Mouse (Mus musculus): ENCODE measurements around the gene Anks1b. TPM values are rescaled to one million over a fixed set of nuclear protein-coding genes. Genes with fewer than 3 reads are reported as not detected.

Gene Anks1b
- polyA plus RNA-seq, 1 experiment from 2014 or later: 1.5 TPM

DNA sequence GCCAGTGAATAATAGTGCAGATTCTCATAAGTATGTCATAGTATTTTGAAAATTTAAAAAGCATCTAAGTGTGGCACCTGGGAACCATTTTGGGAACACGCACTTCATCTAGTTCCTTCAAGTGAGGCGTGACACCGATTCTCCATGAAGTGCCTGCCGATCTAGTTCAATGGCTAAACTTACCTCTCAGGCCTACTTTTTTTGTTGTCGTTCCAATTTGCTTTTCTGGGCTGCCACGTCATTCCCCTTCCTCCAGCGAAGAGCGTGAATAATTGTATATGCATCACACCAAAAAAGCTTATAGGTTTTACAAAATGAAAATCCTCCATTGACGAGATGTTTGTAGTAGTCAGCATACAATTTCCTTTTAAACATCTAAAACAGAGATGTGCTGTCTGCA is 204.6 kb downstream of the Anks1b start:
- no peak overlapping the region for H3K9ac ChIP-seq (ENCODE audit: low read length)
- 89% methylated on average over 9 of the region's 9 CpGs for WGBS
- no peaks in the 10 kb centered on the region for H3K9me3 ChIP-seq (ENCODE audit: control insufficient read depth, low read length)
- H3K4me1 ChIP-seq (replicated peaks; ENCODE audit: control insufficient read depth, insufficient read depth, low read length): no peaks in the 10 kb centered on the region
- no peak overlapping the region for H3K4me2 ChIP-seq (ENCODE audit: low read length)
- H3K27me3 ChIP-seq (replicated peaks; ENCODE audit: control insufficient read depth, insufficient read depth, low read length): no peaks in the 10 kb centered on the region
- H3K4me3 ChIP-seq (ENCODE audit: low read depth, low read length): no peak overlapping the region
- ATAC-seq (replicated peaks; ENCODE audit: low FRiP score, low TSS enrichment, low read depth) (no peak), DNase-seq (ENCODE audit: low spot score) (no peak)
- no peak overlapping the region for H3K27ac ChIP-seq (ENCODE audit: low read depth)
- H3K36me3 ChIP-seq (ENCODE audit: control insufficient read depth, insufficient read depth, low read length): no peaks in the 10 kb centered on the region

DNA sequence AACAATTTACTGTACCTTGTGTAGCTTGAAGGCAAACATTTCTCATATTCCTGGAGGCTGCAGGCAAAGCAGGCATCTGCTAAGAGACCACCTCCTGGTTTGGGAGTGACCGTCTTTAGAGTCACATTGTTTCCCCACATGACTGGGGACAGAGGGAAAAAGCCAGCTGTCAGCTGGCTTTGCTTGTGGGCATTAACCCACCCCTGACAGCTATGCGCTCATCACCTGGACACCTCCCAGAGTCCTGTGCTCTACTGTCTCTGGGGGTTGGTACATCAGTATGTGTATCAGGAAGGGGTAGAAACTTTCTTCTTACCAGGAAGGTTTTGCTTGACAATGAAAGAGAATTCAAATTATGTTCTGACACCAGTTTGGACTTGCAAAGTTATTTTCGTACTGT is 207.8 kb downstream of the Anks1b start:
- H3K36me3 ChIP-seq (ENCODE audit: control insufficient read depth, insufficient read depth, low read length): no peaks in the 10 kb centered on the region
- no peak overlapping the region for H3K4me3 ChIP-seq (ENCODE audit: low read depth, low read length)
- H3K27me3 ChIP-seq (replicated peaks; ENCODE audit: control insufficient read depth, insufficient read depth, low read length): no peaks in the 10 kb centered on the region
- H3K4me1 ChIP-seq (replicated peaks; ENCODE audit: control insufficient read depth, insufficient read depth, low read length): no peaks in the 10 kb centered on the region
- H3K9me3 ChIP-seq (ENCODE audit: control insufficient read depth, low read length): no peaks in the 10 kb centered on the region
- DNase-seq (ENCODE audit: low spot score) (no peak), ATAC-seq (replicated peaks; ENCODE audit: low FRiP score, low TSS enrichment, low read depth) (no peak)
- H3K4me2 ChIP-seq (ENCODE audit: low read length): no peak overlapping the region
- H3K9ac ChIP-seq (ENCODE audit: low read length): no peak overlapping the region
- H3K27ac ChIP-seq (ENCODE audit: low read depth): no peak overlapping the region
- 55% methylated on average over 3 of the region's 3 CpGs for WGBS

DNA sequence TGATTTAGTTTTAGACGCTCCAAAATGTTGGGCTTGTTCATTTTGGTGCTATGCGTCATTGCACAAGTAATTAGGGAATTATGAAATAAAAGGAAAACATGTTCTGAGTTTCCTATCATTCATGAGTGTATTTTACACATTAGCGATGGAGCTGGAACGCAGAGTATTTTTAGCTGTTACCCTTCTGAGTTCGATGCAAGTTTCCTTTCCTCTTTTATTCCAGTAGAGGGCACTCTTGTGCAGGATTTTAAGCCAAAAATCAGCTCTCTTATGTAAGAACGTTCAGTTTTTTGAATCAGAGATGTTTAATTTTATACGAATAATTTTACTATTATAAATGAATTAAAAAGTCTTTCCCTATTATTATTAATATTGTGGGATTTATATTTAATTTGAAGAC is 208.3 kb downstream of the Anks1b start:
- no peak overlapping the region for H3K27ac ChIP-seq (ENCODE audit: low read depth)
- no peak overlapping the region for H3K4me2 ChIP-seq (ENCODE audit: low read length)
- H3K9ac ChIP-seq (ENCODE audit: low read length): no peak overlapping the region
- H3K36me3 ChIP-seq (ENCODE audit: control insufficient read depth, insufficient read depth, low read length): no peaks in the 10 kb centered on the region
- no peaks in the 10 kb centered on the region for H3K4me1 ChIP-seq (replicated peaks; ENCODE audit: control insufficient read depth, insufficient read depth, low read length)
- DNase-seq (ENCODE audit: low spot score) (no peak), ATAC-seq (replicated peaks; ENCODE audit: low FRiP score, low TSS enrichment, low read depth) (no peak)
- H3K27me3 ChIP-seq (replicated peaks; ENCODE audit: control insufficient read depth, insufficient read depth, low read length): no peaks in the 10 kb centered on the region
- 15% methylated on average over 7 of the region's 7 CpGs for WGBS
- H3K4me3 ChIP-seq (ENCODE audit: low read depth, low read length): no peak overlapping the region
- H3K9me3 ChIP-seq (ENCODE audit: control insufficient read depth, low read length): no peaks in the 10 kb centered on the region

DNA sequence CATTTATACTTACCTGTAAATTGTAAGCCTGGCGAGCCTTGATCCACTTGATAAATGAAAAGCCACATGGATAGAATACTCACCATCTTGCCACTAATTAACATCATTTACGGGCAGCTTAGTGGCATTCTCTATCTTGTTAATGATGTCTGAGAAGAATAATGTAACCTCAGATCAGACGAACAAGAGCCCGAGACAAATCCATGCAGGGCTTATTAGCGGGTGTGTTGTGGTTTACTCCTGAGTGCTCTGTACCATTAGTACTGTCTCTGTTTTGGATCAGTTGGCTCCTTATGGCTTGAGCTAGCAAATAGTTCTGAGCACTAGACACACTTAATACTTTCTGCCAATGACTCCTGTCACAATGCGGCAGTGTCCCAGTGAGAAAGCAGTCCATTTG is 220.6 kb downstream of the Anks1b start:
- WGBS: 86% methylated on average over 6 of the region's 6 CpGs
- no peak overlapping the region for H3K4me3 ChIP-seq (ENCODE audit: low read depth, low read length)
- no peaks in the 10 kb centered on the region for H3K27me3 ChIP-seq (replicated peaks; ENCODE audit: control insufficient read depth, insufficient read depth, low read length)
- no peak overlapping the region for H3K27ac ChIP-seq (ENCODE audit: low read depth)
- ATAC-seq (replicated peaks; ENCODE audit: low FRiP score, low TSS enrichment, low read depth) (no peak), DNase-seq (ENCODE audit: low spot score) (no peak)
- no peak overlapping the region for H3K9ac ChIP-seq (ENCODE audit: low read length)
- no peaks in the 10 kb centered on the region for H3K9me3 ChIP-seq (ENCODE audit: control insufficient read depth, low read length)
- H3K36me3 ChIP-seq (ENCODE audit: control insufficient read depth, insufficient read depth, low read length): no peaks in the 10 kb centered on the region
- no peak overlapping the region for H3K4me2 ChIP-seq (ENCODE audit: low read length)
- no peaks in the 10 kb centered on the region for H3K4me1 ChIP-seq (replicated peaks; ENCODE audit: control insufficient read depth, insufficient read depth, low read length)

DNA sequence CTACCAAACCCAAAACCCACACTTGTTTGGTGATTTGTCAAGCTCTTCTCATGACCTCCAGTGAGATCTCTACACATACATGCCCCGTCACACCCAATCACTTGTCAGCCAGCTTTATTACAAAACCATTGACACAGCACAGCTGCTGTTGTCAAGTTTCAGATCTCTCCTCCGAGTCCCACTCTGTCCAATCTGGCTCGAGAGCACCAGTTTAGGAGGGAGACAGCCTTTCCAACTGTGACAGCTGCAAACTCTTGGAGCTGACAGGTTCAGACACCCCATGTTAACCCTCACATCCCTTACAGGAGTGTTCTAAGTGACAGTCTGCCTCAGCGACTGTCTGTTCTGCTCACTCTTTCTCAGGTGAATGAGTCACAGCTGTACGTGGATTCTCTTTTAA is 239.4 kb downstream of the Anks1b start:
- WGBS: 69% methylated on average over 5 of the region's 5 CpGs
- Histone ChIP-seq H3K4me3 (ENCODE audit: low read depth, low read length) (no peak overlapping the region), H3K27ac (ENCODE audit: low read depth) (no peak overlapping the region), H3K27me3 (replicated peaks; ENCODE audit: control insufficient read depth, insufficient read depth, low read length) (no peaks in the 10 kb centered on the region), H3K9me3 (ENCODE audit: control insufficient read depth, low read length) (no peaks in the 10 kb centered on the region), H3K4me2 (ENCODE audit: low read length) (no peak overlapping the region), H3K9ac (ENCODE audit: low read length) (no peak overlapping the region), H3K4me1 (replicated peaks; ENCODE audit: control insufficient read depth, insufficient read depth, low read length) (no peaks in the 10 kb centered on the region), H3K36me3 (ENCODE audit: control insufficient read depth, insufficient read depth, low read length) (no peaks in the 10 kb centered on the region)
- ATAC-seq (replicated peaks; ENCODE audit: low FRiP score, low TSS enrichment, low read depth): no peak
- DNase-seq (ENCODE audit: low spot score): no peak

DNA sequence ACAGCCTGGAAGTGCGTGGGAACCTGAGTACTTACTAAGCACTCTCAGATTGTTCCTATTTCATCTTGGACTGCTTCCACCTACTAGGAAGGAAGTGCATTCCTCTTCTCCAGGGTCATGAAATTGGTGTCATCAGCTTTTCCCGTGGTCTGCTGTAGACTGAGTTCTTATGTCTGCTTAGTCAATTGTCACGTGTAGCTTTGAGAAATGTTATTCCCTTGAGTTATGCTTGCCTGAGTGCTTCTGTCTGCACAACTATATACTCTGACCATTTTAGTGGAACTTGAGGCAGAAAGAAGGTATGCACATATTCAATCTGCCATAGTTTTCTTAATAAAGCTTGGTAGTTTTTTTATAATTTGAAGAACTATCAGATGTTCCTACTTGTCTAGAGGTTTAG is 243.6 kb downstream of the Anks1b start:
- H3K4me3 ChIP-seq (ENCODE audit: low read depth, low read length): no peak overlapping the region
- WGBS: 84% methylated on average over 3 of the region's 3 CpGs
- H3K4me2 ChIP-seq (ENCODE audit: low read length): no peak overlapping the region
- DNase-seq (ENCODE audit: low spot score) (no peak), ATAC-seq (replicated peaks; ENCODE audit: low FRiP score, low TSS enrichment, low read depth) (no peak)
- H3K27ac ChIP-seq (ENCODE audit: low read depth): no peak overlapping the region
- H3K4me1 ChIP-seq (replicated peaks; ENCODE audit: control insufficient read depth, insufficient read depth, low read length): no peaks in the 10 kb centered on the region
- no peaks in the 10 kb centered on the region for H3K9me3 ChIP-seq (ENCODE audit: control insufficient read depth, low read length)
- H3K9ac ChIP-seq (ENCODE audit: low read length): no peak overlapping the region
- no peaks in the 10 kb centered on the region for H3K36me3 ChIP-seq (ENCODE audit: control insufficient read depth, insufficient read depth, low read length)
- H3K27me3 ChIP-seq (replicated peaks; ENCODE audit: control insufficient read depth, insufficient read depth, low read length): no peaks in the 10 kb centered on the region

DNA sequence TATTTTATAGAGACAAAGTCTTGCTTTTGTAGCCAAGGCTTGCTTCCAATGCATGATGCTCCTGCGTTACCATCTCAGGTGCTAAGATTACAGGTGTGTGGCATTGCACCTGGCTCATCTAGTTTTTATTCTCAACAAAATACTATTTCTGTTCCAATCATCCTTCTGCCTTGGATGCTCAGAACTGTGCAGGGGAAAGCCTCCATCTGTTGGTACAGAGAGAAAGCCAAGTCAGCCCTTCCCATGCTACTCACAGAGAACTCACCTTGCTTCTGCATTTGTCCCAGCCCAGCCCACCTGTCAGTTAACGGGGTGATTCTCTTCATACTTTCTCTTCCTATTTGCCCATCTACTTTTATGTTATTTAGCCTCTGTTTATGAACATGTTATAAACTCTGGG is 244.5 kb downstream of the Anks1b start:
- Histone ChIP-seq H3K9me3 (ENCODE audit: control insufficient read depth, low read length) (no peaks in the 10 kb centered on the region), H3K36me3 (ENCODE audit: control insufficient read depth, insufficient read depth, low read length) (no peaks in the 10 kb centered on the region), H3K27ac (ENCODE audit: low read depth) (no peak overlapping the region), H3K4me3 (ENCODE audit: low read depth, low read length) (no peak overlapping the region), H3K4me2 (ENCODE audit: low read length) (no peak overlapping the region), H3K27me3 (replicated peaks; ENCODE audit: control insufficient read depth, insufficient read depth, low read length) (no peaks in the 10 kb centered on the region), H3K4me1 (replicated peaks; ENCODE audit: control insufficient read depth, insufficient read depth, low read length) (no peaks in the 10 kb centered on the region), H3K9ac (ENCODE audit: low read length) (no peak overlapping the region)
- DNase-seq (ENCODE audit: low spot score) (no peak), ATAC-seq (replicated peaks; ENCODE audit: low FRiP score, low TSS enrichment, low read depth) (no peak)
- 81% methylated on average over 2 of the region's 2 CpGs for WGBS

DNA sequence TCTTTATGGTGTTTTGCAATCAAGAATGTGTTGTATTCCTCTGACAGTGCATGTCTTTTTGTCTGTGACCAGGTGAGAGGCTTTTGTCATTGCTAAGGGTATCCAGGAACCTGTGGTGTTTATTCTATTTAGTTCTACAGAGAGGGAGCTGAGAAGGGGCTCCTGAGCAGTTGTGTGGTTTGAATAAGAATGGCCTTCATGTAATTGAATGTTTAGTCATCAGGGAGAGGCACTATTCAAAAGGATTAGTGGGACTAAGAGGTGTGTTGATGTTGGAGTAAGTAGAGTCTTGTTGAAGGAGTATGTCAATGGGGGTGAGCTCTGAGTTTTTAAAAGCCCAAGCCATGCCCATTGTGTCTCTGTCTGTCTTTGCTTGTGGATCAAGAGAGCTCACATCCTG is 264.2 kb downstream of the Anks1b start:
- ATAC-seq (replicated peaks; ENCODE audit: low FRiP score, low TSS enrichment, low read depth) (no peak), DNase-seq (ENCODE audit: low spot score) (no peak)
- Histone ChIP-seq H3K27me3 (replicated peaks; ENCODE audit: control insufficient read depth, insufficient read depth, low read length) (no peaks in the 10 kb centered on the region), H3K27ac (ENCODE audit: low read depth) (no peak overlapping the region), H3K9me3 (ENCODE audit: control insufficient read depth, low read length) (peaks cover 5% of the 10 kb centered on the region; the same call in 1 of the 2 replicates), H3K4me2 (ENCODE audit: low read length) (no peak overlapping the region), H3K4me1 (replicated peaks; ENCODE audit: control insufficient read depth, insufficient read depth, low read length) (no peaks in the 10 kb centered on the region), H3K36me3 (ENCODE audit: control insufficient read depth, insufficient read depth, low read length) (no peaks in the 10 kb centered on the region), H3K9ac (ENCODE audit: low read length) (no peak overlapping the region), H3K4me3 (ENCODE audit: low read depth, low read length) (no peak overlapping the region)

DNA sequence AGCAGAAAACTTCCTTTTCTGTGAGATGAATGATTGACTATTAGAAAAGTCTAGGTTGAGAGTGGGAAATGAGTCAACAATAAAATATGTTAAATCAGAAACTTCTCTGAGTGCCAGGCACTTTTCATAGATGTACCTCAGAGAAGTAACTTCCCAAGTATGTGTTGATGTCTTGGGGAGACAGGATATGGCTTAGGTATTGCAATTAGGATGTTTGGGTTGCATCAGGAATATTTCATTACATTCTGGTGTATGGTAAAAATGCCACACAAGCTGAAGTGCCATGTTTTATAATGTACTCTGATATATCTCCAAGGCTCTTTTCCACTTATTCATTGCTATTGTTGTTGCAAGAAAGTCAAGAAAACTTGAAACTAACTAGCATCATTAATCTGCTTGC is 267.6 kb downstream of the Anks1b start:
- H3K4me3 ChIP-seq (ENCODE audit: low read depth, low read length): no peak overlapping the region
- H3K4me2 ChIP-seq (ENCODE audit: low read length): no peak overlapping the region
- no peaks in the 10 kb centered on the region for H3K27me3 ChIP-seq (replicated peaks; ENCODE audit: control insufficient read depth, insufficient read depth, low read length)
- H3K27ac ChIP-seq (ENCODE audit: low read depth): no peak overlapping the region
- no peaks in the 10 kb centered on the region for H3K9me3 ChIP-seq (ENCODE audit: control insufficient read depth, low read length)
- H3K4me1 ChIP-seq (replicated peaks; ENCODE audit: control insufficient read depth, insufficient read depth, low read length): no peaks in the 10 kb centered on the region
- ATAC-seq (replicated peaks; ENCODE audit: low FRiP score, low TSS enrichment, low read depth): no peak
- H3K36me3 ChIP-seq (ENCODE audit: control insufficient read depth, insufficient read depth, low read length): no peaks in the 10 kb centered on the region
- H3K9ac ChIP-seq (ENCODE audit: low read length): no peak overlapping the region
- DNase-seq (ENCODE audit: low spot score): no peak

All from intestine, embryonic 14.5 days (tissue).